Mouse (Mus musculus) liver, adult 2 months (tissue): ENCODE data around the gene Kank2.

ENCODE experiments used
- CTCF ChIP-seq: fragments of 200-500 bp; IDR thresholded peaks from 2 replicates; pipeline ENCODE4 v1.5.1; 2011; ENCODE audit warnings: low read depth, low read length, control low read depth
- POLR2A ChIP-seq: fragments of 200-500 bp; IDR thresholded peaks from 2 replicates; pipeline ENCODE4 v1.6.1; 2011; ENCODE audit warnings: low read length, control low read depth; ENCODE audit not compliant: insufficient read depth; ENCODE audit errors: extremely low read depth

DNA sequence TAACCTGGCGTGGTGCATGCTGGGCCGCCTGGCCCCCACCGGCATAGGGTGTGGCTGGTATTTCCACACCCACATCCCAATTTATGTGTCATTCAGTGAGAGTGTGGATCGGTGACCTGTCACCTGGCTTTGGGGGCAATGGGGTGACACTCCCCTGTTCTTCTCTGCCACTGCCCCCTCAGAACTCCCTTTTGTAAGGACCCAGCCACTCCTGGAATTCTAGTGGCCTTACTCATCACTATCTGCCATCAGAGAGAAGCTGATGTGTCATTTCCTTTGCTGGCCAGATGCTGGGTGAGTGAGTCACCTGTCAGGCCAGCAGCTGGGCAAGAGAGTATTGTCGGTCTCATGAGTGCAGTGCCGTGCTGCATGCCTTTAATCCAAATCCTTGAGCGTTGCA is 69.3 kb downstream of the Kank2 start:
- TF ChIP-seq CTCF (no peak), POLR2A (no peak)
